Mouse (Mus musculus) retina, postnatal 1 day (tissue): ENCODE measurements at regions not wholly inside any gene's neighbourhood (a gene's known extent, or its start where the extent isn't known, plus 50 kb on each side); places are given as distances from the start of the nearest gene placed in this dataset.
"Not testable (repeated sequence)": the region's sequence is repeated elsewhere in the genome, so short reads cannot be mapped to it uniquely, and the experiment has no call there.

Source experiments
- DNase-seq: peaks from one replicate; pipeline ENCODE4 v3.0.0-alpha.2; 2012

GRCm38 (mm10) chr6:81839474-81840153 lies 83.9 kb upstream of the Gcfc2 start:
- DNase-seq: peak; percentile 24

GRCm38 (mm10) chr6:81868207-81868606 lies 55.3 kb upstream of the Gcfc2 start:
- not testable (repeated sequence) for DNase-seq
